Mouse (Mus musculus) forebrain, embryonic 16.5 days (tissue): ENCODE data around the gene Tmem53. TPM values are rescaled to one million over a fixed set of nuclear protein-coding genes. Genes with fewer than 3 reads are reported as not detected.
A peak's percentile ranks its signal among the peaks of the same experiment; 100 is the strongest.

Experiments
- ATAC-seq: fragments of 200-750 bp; cut with Nextera tagmentation; 2 replicates; pipeline ENCODE4 v1.8.0; 2017; ENCODE audit warnings: mild to moderate bottlenecking, moderate library complexity
- H3K27ac ChIP-seq: fragments of 300-500 bp; sonication (generic); 2 replicates; pipeline ENCODE4 v1.5.1; 2014; ENCODE audit warnings: low read length, control low read depth
- H3K27me3 ChIP-seq: fragments of 300-500 bp; sonication (generic); replicated peaks from 2 replicates; pipeline ENCODE4 v1.6.1; 2014; ENCODE audit warnings: low read length; ENCODE audit not compliant: control insufficient read depth, insufficient read depth
- H3K36me3 ChIP-seq: fragments of 300-500 bp; sonication (generic); 2 replicates; pipeline ENCODE4 v1.6.1; 2014; ENCODE audit not compliant: control insufficient read depth, insufficient read depth
- H3K4me1 ChIP-seq: fragments of 300-500 bp; sonication (generic); replicated peaks from 2 replicates; pipeline ENCODE4 v1.6.1; 2014; ENCODE audit warnings: low read length; ENCODE audit not compliant: control insufficient read depth, insufficient read depth
- H3K4me2 ChIP-seq: fragments of 300-500 bp; sonication (generic); 2 replicates; pipeline ENCODE4 v1.6.1; 2014; ENCODE audit warnings: mild to moderate bottlenecking, low read length, control low read depth
- H3K4me3 ChIP-seq: fragments of 300-500 bp; sonication (generic); replicated peaks from 2 replicates; pipeline ENCODE4 v1.5.1; 2014; ENCODE audit warnings: mild to moderate bottlenecking, low read length, control low read depth
- H3K9ac ChIP-seq: fragments of 300-500 bp; sonication (generic); replicated peaks from 2 replicates; pipeline ENCODE4 v1.6.1; 2014; ENCODE audit warnings: low read depth, low read length, control low read depth
- H3K9me3 ChIP-seq: fragments of 300-500 bp; sonication (generic); 2 replicates; pipeline ENCODE4 v1.6.1; 2016; ENCODE audit warnings: low read length; ENCODE audit not compliant: control insufficient read depth
- WGBS: fragments of 180-500 bp; shearing (Covaris S2); extraction: QIAGEN DNeasy Blood & Tissue Kit; methylation state at CpG from one replicate; pipeline ENCODE4 v1.1.7; 2014; 5-methylcytosine and 5-hydroxymethylcytosine counted together
- polyA plus RNA-seq: library from polyadenylated mRNA; unstranded; fragments of >200 nt; fragmentation: Nextera tagmentation; extraction: Ambion mirVana; gene quantifications from 2 replicates; pipeline ENCODE4 v1.2.1, GENCODE M21; 2015

Gene Tmem53
- polyA plus RNA-seq, 1 experiment from 2014 or later: 5.3 TPM

DNA sequence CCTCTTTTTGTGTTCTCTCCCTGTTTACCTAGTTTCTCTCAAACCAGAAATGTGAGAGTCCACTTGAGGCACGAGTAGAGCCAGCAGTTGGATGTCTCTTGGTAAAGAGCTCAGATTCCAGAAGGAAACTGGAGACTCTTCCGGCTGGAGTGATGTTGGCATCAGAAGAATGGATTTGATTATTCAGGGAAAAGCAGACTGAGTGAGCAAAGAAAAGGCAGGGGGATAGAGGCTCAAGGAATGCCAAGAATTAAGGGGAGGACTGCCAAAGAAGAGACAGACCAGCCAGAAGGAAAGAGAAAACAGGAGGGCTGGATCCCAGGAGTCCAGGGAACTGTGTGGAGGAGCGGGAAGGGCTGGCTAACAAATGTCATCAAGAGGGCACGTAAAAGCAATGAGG is 15.9 kb upstream of the Tmem53 start:
- no peaks in the 10 kb centered on the region for H3K27me3 ChIP-seq
- H3K9ac ChIP-seq: no peak overlapping the region
- H3K4me3 ChIP-seq: no peak overlapping the region
- peaks cover 6% of the 10 kb centered on the region; the same call in 1 of the 2 replicates for H3K4me1 ChIP-seq
- WGBS: 39% methylated on average over 4 of the region's 4 CpGs
- H3K4me2 ChIP-seq: no peak overlapping the region
- no peaks in the 10 kb centered on the region for H3K9me3 ChIP-seq
- no peaks in the 10 kb centered on the region for H3K36me3 ChIP-seq
- no peak overlapping the region for H3K27ac ChIP-seq
- ATAC-seq: no peak

DNA sequence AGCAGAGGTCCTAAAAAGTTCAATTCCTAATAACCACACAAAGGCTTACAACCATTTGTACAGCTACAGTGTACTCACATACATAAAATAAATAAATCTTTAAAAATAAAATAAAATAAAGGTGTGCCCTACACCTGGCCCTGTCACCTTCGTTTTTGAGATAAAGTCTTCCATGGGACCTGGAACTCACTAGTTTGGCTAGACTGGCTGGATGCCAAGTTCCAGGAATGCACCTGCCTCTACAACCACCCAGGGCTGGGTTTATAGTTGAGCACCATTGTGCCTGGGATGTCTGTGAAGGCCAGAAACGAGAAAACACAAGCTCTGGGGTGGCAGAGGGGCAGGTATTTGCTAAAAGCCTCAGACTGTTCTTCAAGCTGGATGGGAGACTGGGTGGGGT is 12.6 kb upstream of the Tmem53 start:
- WGBS: 43% methylated on average over 2 of the region's 2 CpGs
- H3K27me3 ChIP-seq: no peaks in the 10 kb centered on the region
- H3K4me1 ChIP-seq: peaks cover 8% of the 10 kb centered on the region; the same call in 1 of the 2 replicates
- H3K27ac ChIP-seq: no peak overlapping the region
- ATAC-seq: no peak
- H3K4me3 ChIP-seq: no peak overlapping the region
- H3K9me3 ChIP-seq: no peaks in the 10 kb centered on the region
- no peak overlapping the region for H3K4me2 ChIP-seq
- H3K36me3 ChIP-seq: no peaks in the 10 kb centered on the region
- H3K9ac ChIP-seq: no peak overlapping the region

DNA sequence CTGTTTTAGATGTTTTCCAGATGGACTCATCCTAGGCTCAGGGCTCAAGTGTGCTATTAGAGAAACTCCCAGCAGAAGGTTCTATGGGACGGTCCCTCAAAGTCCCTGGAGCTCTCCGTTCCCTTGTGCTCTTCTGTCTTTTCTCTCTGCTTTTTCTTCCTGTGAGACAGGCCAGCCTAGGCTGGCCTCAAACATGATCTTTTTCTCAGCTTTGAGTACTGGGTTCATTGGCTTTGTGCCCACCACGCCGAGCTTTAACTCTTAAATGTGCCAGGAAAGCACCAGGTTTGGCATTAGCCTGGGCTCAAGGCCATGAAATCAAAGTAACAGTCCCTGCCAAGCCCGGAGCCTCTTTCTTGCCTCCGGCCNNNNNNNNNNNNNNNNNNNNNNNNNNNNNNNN is 10.9 kb upstream of the Tmem53 start:
- H3K27ac ChIP-seq: no peak overlapping the region
- H3K4me1 ChIP-seq: peaks cover 7% of the 10 kb centered on the region; the same call in 1 of the 2 replicates
- H3K9me3 ChIP-seq: no peaks in the 10 kb centered on the region
- H3K27me3 ChIP-seq: no peaks in the 10 kb centered on the region
- no peak overlapping the region for H3K4me2 ChIP-seq
- WGBS: 45% methylated on average over 6 of the region's 6 CpGs
- H3K36me3 ChIP-seq: no peaks in the 10 kb centered on the region
- H3K4me3 ChIP-seq: no peak overlapping the region
- ATAC-seq: no peak
- no peak overlapping the region for H3K9ac ChIP-seq

DNA sequence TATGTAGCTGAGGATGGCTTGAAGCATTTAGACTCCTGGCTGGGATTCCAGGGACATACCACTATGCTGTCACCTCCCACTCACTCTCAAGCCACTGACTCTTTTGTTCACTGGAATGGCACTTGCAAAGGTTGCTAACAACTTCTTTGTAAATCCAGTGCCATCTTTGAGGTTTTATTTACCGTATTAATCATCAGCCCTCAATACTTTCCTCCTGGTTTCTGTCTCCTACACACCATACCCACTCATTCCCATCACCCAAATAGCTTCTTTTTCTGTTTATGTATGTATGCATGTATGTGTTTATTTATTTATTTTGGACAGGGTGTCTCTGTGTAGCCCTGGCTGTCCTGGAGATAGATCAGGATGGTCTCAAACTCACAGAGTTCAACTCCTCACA is 769 bp upstream of the Tmem53 start:
- H3K27ac ChIP-seq: no peak overlapping the region
- H3K4me3 ChIP-seq: no peak overlapping the region
- no peak for ATAC-seq
- no peaks in the 10 kb centered on the region for H3K9me3 ChIP-seq
- WGBS: 69% methylated on average over 1 of the region's 1 CpGs
- no peak overlapping the region for H3K4me2 ChIP-seq
- peaks cover 7% of the 10 kb centered on the region for H3K4me1 ChIP-seq
- no peaks in the 10 kb centered on the region for H3K27me3 ChIP-seq
- H3K9ac ChIP-seq: no peak overlapping the region
- no peaks in the 10 kb centered on the region for H3K36me3 ChIP-seq

DNA sequence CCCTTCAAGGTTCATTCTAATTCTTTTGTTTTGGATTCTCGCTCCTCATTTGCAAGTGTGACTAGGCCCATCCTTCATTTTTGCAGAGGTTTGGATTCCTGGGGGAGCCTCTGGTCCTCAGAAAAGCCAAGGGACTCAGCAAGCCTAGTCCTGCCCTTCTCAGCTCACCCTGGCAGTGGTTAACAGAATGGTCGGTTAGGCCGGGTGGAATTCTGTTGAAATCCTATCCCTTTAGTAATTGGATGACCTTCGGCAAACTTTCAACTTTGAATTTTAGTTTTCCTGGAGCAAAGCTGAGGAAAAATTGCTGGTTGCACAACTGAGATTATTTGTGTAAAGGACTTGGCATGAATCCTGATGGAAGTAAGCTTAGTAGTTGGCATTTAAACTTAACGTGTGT is 600 bp downstream of the Tmem53 start:
- H3K27ac ChIP-seq: no peak overlapping the region
- ATAC-seq: no peak; the same call in 1 of the 2 replicates
- H3K9ac ChIP-seq: peak overlapping the region; percentile 76
- no peaks in the 10 kb centered on the region for H3K27me3 ChIP-seq
- H3K4me1 ChIP-seq: peaks cover 7% of the 10 kb centered on the region
- no peaks in the 10 kb centered on the region for H3K9me3 ChIP-seq
- no peaks in the 10 kb centered on the region for H3K36me3 ChIP-seq
- WGBS: 23% methylated on average over 5 of the region's 5 CpGs
- H3K4me2 ChIP-seq: peak overlapping the region; percentile 77
- H3K4me3 ChIP-seq: peak overlapping the region; percentile 73

DNA sequence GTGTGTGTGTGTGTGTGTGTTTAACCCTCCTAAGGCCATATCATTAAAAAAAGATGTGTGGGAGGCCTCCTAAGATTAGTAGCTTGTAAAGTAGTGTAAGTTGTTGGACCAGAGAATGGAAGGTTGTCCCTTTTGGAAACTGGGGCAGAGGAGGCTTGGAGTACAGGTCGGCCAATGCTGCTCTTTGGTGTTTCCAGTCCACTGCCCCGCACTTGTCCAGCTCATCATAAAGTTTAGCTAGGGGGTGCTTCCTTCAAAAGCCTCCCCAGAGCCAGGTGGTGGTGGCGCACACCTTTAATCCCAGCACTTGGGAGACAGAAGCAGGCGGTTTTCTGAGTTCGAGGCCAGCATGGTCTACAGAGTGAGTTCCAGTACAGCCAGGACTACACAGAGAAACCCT is 1.0 kb downstream of the Tmem53 start:
- no peaks in the 10 kb centered on the region for H3K27me3 ChIP-seq
- no peaks in the 10 kb centered on the region for H3K9me3 ChIP-seq
- 87% methylated on average over 5 of the region's 5 CpGs for WGBS
- peak overlapping the region; percentile 77 for H3K4me2 ChIP-seq
- H3K9ac ChIP-seq: no peak overlapping the region
- no peaks in the 10 kb centered on the region for H3K36me3 ChIP-seq
- no peak overlapping the region for H3K4me3 ChIP-seq
- no peak overlapping the region for H3K27ac ChIP-seq
- peaks cover 7% of the 10 kb centered on the region for H3K4me1 ChIP-seq
- ATAC-seq: no peak

DNA sequence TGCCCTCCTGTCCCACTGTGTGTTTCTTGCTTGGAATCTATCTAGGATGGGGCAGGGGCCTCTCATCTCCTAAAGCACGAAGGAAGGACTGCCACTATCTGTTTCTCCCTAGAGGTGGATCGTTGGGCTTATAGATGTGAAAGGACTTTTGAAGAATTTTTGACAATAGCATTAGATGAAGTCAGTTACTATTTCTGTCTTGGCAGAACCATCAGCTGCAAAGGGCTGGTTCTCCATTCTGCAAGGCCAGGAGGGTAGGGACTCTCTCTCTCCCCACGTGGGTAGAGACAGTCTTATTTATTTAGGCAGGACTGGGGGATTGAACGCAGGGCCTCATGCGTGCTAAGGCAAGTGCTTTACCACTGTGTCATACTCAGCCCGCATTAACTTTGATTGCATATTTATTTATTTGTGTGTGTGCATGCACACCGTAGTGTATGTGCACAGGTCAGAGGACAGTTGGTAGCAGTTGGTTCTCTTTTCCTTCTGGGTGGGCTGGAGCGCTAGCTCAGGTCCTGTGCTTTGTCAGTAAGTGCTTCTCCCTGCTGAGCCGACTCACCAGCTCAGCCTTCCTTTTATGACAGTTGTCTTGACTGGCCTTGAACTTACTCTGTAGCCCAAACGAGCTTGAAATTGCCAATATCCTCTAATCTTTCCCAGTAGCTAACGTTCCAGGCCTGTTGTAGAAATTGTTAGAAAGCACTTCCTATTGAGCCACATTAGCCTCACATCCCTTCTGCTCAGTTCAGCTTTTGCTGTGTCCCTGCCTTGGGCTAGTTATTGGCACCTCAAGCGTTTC is 1.7 kb downstream of the Tmem53 start:
- H3K4me2 ChIP-seq: no peak overlapping the region
- peaks cover 7% of the 10 kb centered on the region for H3K4me1 ChIP-seq
- ATAC-seq: no peak
- no peak overlapping the region for H3K9ac ChIP-seq
- WGBS: 65% methylated on average over 12 of the region's 12 CpGs
- no peak overlapping the region for H3K4me3 ChIP-seq
- no peaks in the 10 kb centered on the region for H3K27me3 ChIP-seq
- H3K27ac ChIP-seq: no peak overlapping the region
- no peaks in the 10 kb centered on the region for H3K36me3 ChIP-seq
- H3K9me3 ChIP-seq: no peaks in the 10 kb centered on the region

DNA sequence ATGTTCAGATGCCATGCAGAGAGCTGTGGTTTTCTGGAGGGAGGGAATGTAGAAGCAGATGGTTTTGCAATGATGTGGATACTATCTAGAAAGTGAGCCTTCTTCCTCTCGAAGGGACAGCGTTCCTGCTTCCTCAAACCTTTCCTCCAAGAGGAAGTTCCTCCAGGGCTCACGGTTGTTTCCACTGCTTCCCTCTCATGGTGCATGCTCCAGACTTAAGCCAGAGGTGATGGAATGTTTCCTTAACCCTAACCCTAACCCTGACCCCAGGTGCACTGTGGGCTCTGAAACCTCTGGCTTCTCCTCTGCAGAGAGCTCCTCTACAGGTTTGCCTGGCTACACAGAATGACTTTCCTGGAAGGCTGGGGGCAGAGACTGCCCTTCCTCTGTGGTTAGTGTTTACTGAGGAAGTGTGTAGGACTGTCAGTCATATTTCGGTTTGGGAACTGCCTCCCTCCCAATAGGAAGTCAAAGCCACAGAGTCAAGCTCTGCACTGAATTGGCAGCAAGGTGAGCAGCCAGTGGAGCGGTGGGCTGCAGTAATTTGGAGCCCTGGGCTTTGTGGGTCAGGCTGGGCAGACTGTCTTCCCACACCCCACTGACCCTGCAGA is 2.4 kb downstream of the Tmem53 start:
- Histone ChIP-seq H3K4me1 (peaks cover 7% of the 10 kb centered on the region), H3K27ac (no peak overlapping the region), H3K4me2 (no peak overlapping the region), H3K27me3 (no peaks in the 10 kb centered on the region), H3K9ac (no peak overlapping the region), H3K9me3 (no peaks in the 10 kb centered on the region), H3K36me3 (no peaks in the 10 kb centered on the region), H3K4me3 (no peak overlapping the region)
- no peak for ATAC-seq
- WGBS: 64% methylated on average over 5 of the region's 5 CpGs

DNA sequence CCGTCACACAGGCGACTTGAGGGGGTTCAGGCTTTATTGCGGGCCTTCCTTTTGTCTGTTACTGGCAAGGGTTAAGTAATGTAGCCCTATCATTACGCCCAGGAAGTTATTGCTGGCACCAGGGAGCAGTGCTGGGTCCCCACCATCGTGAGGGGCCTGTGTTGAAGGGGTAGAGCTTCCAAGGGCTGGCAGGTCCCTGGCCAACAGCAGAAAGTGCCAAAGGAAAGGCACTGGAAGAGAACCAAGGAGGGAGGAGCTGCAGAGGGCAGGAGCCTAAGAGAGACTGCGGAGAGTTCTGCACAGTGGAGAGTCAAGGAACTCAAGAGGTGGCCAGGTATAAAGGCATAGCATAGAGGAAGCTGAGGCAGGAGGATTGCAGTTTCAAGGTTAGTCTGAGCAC is 2.9 kb downstream of the Tmem53 start:
- Histone ChIP-seq H3K4me3 (no peak overlapping the region), H3K4me1 (peaks cover 7% of the 10 kb centered on the region), H3K27me3 (no peaks in the 10 kb centered on the region), H3K9ac (no peak overlapping the region), H3K27ac (no peak overlapping the region), H3K36me3 (no peaks in the 10 kb centered on the region), H3K9me3 (no peaks in the 10 kb centered on the region), H3K4me2 (no peak overlapping the region)
- no peak for ATAC-seq
- WGBS: 40% methylated on average over 6 of the region's 6 CpGs
